In the genomic region with DNA sequence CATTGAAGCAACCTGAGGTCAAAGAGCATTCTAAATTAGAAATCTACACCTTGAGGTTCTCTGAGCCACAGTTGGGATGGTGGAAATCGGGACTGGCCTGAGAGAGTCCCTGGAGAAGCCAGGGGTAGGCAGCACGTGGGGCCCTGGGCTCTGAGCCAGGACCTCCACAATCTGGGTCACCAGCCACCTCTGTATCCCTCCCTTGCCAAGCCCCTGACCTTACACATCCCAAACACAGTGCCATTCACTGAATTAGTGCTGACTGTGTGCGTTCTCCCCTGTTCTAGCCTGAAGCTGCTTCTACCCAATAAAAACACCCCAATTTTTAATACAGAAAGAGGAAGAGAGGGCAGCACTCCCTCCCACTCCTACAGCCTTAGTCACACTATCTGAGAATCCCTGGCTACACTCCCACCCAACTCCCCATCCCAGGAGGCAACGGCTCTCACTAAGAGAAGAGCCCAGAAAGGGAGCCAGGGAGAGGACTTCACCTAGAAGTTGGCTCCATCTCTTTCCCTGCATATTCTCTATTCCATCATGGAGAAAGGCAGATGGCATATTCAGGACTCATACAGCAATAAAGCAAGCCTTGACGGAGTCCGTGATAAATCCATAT, we compare ENCODE assay signal across 12 mouse cellular contexts. TPM values are rescaled to one million over a fixed set of nuclear protein-coding genes. Genes with fewer than 3 reads are reported as not detected.
DNase-seq lines count a peak whose midpoint lies in the region; ATAC-seq lines count a peak whose summit lies in the region.
"Had no signal": no experiment of that assay in that cellular context is flagged by ENCODE, and none has a peak within 500 bp of the region (broad histone marks: within the 10 kb centered on the region; RNA-seq: fewer than 3 reads in every experiment).

No protein-coding gene starts in this region.

- no peak overlapping the region for H3K4me3 ChIP-seq in midbrain, embryonic 16.5 days (ENCODE audit: low read depth, low read length)
- H3K4me3 ChIP-seq: megakaryocyte, embryonic 14.5 days; neural tube, embryonic 15.5 days had no signal

- no peaks in the 10 kb centered on the region for H3K4me1 ChIP-seq in midbrain, embryonic 16.5 days (ENCODE audit: control insufficient read depth, insufficient read depth, low read length)
- H3K4me1 ChIP-seq: megakaryocyte, embryonic 14.5 days; neural tube, embryonic 15.5 days had no signal

- WGBS in midbrain, embryonic 16.5 days = 72% methylated on average over 6 of the region's 6 CpGs

- H3K9ac ChIP-seq in midbrain, embryonic 16.5 days (ENCODE audit: low read depth, low read length) = no peak overlapping the region
- H3K9ac ChIP-seq: neural tube, embryonic 15.5 days had no signal

- H3K27ac ChIP-seq in midbrain, embryonic 16.5 days (ENCODE audit: low read length) = no peak overlapping the region
- H3K27ac ChIP-seq: kidney, postnatal 0 days; neural tube, embryonic 15.5 days had no signal

- ATAC-seq in cerebellum, adult (ENCODE audit: insufficient number of reproducible peaks, low FRiP score, low TSS enrichment) = no peak
- ATAC-seq in midbrain, embryonic 16.5 days = no peak

- H3K27me3 ChIP-seq in midbrain, embryonic 16.5 days (ENCODE audit: control insufficient read depth, insufficient read depth, low read depth, low read length) = no peaks in the 10 kb centered on the region
- H3K27me3 ChIP-seq: neural tube, embryonic 15.5 days had no signal

- intact Hi-C loops in heart, postnatal 36 days (cut with DNase I) = no loop called here

- H3K9me3 ChIP-seq in midbrain, embryonic 16.5 days (replicated peaks; ENCODE audit: control insufficient read depth, low read length, poor library complexity, severe bottlenecking) = no peaks in the 10 kb centered on the region
- H3K9me3 ChIP-seq: megakaryocyte, embryonic 14.5 days; neural tube, embryonic 15.5 days had no signal

- no peak overlapping the region for H3K4me2 ChIP-seq in midbrain, embryonic 16.5 days (ENCODE audit: low read length)
- H3K4me2 ChIP-seq: neural tube, embryonic 15.5 days had no signal

- no peaks in the 10 kb centered on the region for H3K36me3 ChIP-seq in midbrain, embryonic 16.5 days (ENCODE audit: control insufficient read depth, insufficient read depth, low read length)
- H3K36me3 ChIP-seq: neural tube, embryonic 15.5 days had no signal

- DNase-seq in cerebellum, postnatal 36 days = peak; percentile 6 to 8
- DNase-seq in left cerebral cortex, adult 18-20 months (ENCODE audit: low spot score in 2 of 2) = peak; percentile 10 to 14
- no peak for DNase-seq in left cerebral cortex, adult 8-10 months (ENCODE audit: low spot score in 2 of 2)
- peak; percentile 76 to 81 for DNase-seq in adrenal gland, postnatal 36 days
- DNase-seq in heart, postnatal 36 days = peak; percentile 54 to 60
- no peak for DNase-seq in B cell, adult 2 months

RNA-seq across cellular contexts. Expression of gene Col6a3, which starts 46.4 kb away (rescaled TPM):
- 1 to 10 TPM; 4.3 to 4.5 TPM for total RNA-seq in left cerebral cortex, adult 18-20 months (2021)
- 1 to 10 TPM; 5.9 to 9.2 (median 7.0) TPM for total RNA-seq in left cerebral cortex, adult 8-10 months (2022)
- total RNA-seq in adrenal gland, postnatal 36 days (2021) = 10 to 100 TPM; 38.0 to 66.0 TPM
- total RNA-seq in heart, postnatal 36 days (2021) = 10 to 100 TPM; 42.3 to 50.9 TPM
- 5.9 and 7.8 TPM in 2 replicates for polyA plus RNA-seq in midbrain, embryonic 16.5 days (2015; fragmentation: Nextera tagmentation; extraction: Ambion mirVana)
- total RNA-seq: hematopoietic stem cell, adult 5-6 weeks had no signal

Comparison
In these comparisons a context has a peak if more than half of its experiments do, and no peak if none do; other contexts are left out.
1. DNase-seq: peak in cerebellum, postnatal 36 days (2 of 2), left cerebral cortex, adult 18-20 months (2 of 2), adrenal gland, postnatal 36 days (2 of 2) and heart, postnatal 36 days (2 of 2); none in left cerebral cortex, adult 8-10 months (0 of 2) and B cell, adult 2 months (0 of 2).